Mouse (Mus musculus) intestine, embryonic 16.5 days (tissue): ENCODE data around the gene Nek1. TPM values are rescaled to one million over a fixed set of nuclear protein-coding genes. Genes with fewer than 3 reads are reported as not detected.

Source experiments
- ATAC-seq: fragments of 200-750 bp; cut with Nextera tagmentation; 2 replicates; pipeline ENCODE4 v1.8.0; 2017; ENCODE audit warnings: moderate TSS enrichment, moderate library complexity
- H3K27ac ChIP-seq: fragments of 300-500 bp; sonication (generic); 2 replicates; pipeline ENCODE4 v1.5.1; 2014; ENCODE audit warnings: mild to moderate bottlenecking, low read length
- H3K27me3 ChIP-seq: fragments of 300-500 bp; sonication (generic); replicated peaks from 2 replicates; pipeline ENCODE4 v1.6.1; 2014; ENCODE audit warnings: low read length, control low read depth, mixed read lengths; ENCODE audit not compliant: control insufficient read depth, insufficient read depth
- H3K36me3 ChIP-seq: fragments of 300-500 bp; sonication (generic); 2 replicates; pipeline ENCODE4 v1.6.1; 2014; ENCODE audit warnings: low read length, control low read depth; ENCODE audit not compliant: control insufficient read depth, insufficient read depth
- H3K4me1 ChIP-seq: fragments of 300-500 bp; sonication (generic); 2 replicates; pipeline ENCODE4 v1.6.1; 2014; ENCODE audit warnings: low read length, control low read depth, mixed read lengths; ENCODE audit not compliant: control insufficient read depth, insufficient read depth
- H3K4me2 ChIP-seq: fragments of 300-500 bp; sonication (generic); 2 replicates; pipeline ENCODE4 v1.6.1; 2014; ENCODE audit warnings: low read depth, low read length, control low read depth
- H3K4me3 ChIP-seq: fragments of 300-500 bp; sonication (generic); 2 replicates; pipeline ENCODE4 v1.5.1; 2014; ENCODE audit warnings: mild to moderate bottlenecking, low read length
- H3K9ac ChIP-seq: fragments of 300-500 bp; sonication (generic); 2 replicates; pipeline ENCODE4 v1.6.1; 2014; ENCODE audit warnings: low read depth, low read length
- H3K9me3 ChIP-seq: fragments of 300-500 bp; sonication (generic); 2 replicates; pipeline ENCODE4 v1.6.1; 2016; ENCODE audit warnings: low read length, control low read depth; ENCODE audit not compliant: control insufficient read depth
- WGBS: fragments of 180-500 bp; shearing (Covaris S2); extraction: QIAGEN DNeasy Blood & Tissue Kit; methylation state at CpG from one replicate; pipeline ENCODE4 v1.1.7; 2014; 5-methylcytosine and 5-hydroxymethylcytosine counted together
- polyA plus RNA-seq: library from polyadenylated mRNA; unstranded; fragments of >200 nt; fragmentation: Nextera tagmentation; extraction: Ambion mirVana; gene quantifications from 2 replicates; pipeline ENCODE4 v1.2.1, GENCODE M21; 2015

Nek1 gene
- polyA plus RNA-seq, 1 experiment from 2014 or later = 17.1 TPM

DNA sequence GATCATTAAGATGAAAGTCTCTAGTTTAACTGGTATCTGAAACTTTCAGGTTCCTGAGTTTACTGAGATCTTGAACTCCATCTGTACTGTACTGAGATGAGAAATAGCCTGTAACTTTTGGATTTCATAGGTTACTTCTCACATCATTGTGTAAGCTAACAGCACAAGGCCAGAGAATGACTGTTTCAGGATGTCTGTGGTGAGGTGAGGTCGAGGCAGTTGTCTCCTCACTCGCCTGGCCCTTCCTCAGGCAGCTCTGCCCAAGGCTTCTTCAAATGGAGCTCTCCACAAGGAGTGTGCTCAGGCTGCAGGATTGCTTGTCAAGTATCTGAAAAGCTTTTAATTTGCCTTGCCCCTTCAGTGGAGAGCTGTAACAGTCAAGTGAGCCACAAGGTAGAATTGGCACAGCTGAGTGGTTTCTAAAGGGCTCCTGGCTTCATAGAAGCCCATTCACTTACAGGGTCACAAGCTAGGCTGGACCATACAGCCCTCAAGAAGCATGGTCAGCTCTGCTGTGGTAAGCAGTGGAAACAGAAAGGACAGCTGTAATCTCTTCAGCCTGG, 134.4 kb downstream of the Nek1 start:
- no peaks in the 10 kb centered on the region for H3K27me3 ChIP-seq
- no peak overlapping the region for H3K4me3 ChIP-seq
- no peak overlapping the region for H3K9ac ChIP-seq
- H3K9me3 ChIP-seq = no peaks in the 10 kb centered on the region
- WGBS = 80% methylated on average over 2 of the region's 2 CpGs
- no peak overlapping the region for H3K27ac ChIP-seq
- H3K4me2 ChIP-seq = no peak overlapping the region
- no peaks in the 10 kb centered on the region for H3K4me1 ChIP-seq
- ATAC-seq = no peak
- no peaks in the 10 kb centered on the region; the same call in 1 of the 2 replicates for H3K36me3 ChIP-seq

DNA sequence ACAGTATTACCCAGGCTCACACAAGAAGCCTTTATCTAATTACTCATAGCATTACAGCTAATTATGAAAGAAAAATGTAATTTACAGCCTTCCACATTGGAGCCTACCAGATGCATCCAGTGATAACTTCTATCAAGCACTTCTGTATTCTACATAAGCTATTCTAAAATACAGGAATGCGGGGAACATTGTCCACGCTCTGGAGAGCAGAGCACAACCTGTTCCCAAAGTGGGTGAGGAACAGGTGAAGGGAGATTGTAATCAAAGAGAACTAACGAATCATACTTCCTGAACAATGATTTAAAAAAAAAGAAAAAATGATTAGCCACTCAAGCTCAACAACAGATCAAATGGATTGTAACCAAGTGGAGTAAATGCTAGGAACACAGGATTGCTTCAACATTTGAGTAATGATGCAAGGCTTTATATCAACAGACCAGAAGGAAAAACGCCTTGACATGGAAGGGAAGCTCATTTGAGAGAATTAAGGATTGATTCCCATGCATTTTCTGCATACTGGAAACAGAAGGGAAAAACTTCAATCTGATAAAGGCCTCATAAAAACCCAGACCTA, 139.7 kb downstream of the Nek1 start:
- Histone ChIP-seq H3K4me2 (no peak overlapping the region), H3K4me3 (no peak overlapping the region), H3K9me3 (no peaks in the 10 kb centered on the region), H3K4me1 (no peaks in the 10 kb centered on the region), H3K36me3 (no peaks in the 10 kb centered on the region), H3K27me3 (no peaks in the 10 kb centered on the region), H3K9ac (no peak overlapping the region), H3K27ac (no peak overlapping the region)
- ATAC-seq = no peak
- 87% methylated on average over 4 of the region's 4 CpGs for WGBS

DNA sequence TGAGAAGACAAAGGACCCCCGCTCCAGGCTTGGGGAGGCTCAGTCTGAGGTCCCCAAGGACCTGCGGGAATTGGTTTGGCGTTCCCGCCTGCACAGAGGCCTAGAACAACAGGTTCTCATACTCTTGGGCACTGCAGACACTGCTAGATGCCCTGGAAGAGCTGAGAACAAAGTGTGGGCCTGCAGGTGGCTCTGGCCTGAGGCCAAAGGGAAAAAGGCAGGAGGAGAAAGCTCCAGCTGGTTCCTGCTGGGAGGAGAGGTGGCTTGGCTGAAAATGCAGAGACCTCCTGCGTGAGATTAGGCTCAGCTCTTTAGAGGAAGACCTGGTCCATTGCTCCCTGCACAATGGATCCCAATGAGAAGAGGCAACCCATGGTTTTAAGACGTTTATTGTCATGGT, 148.9 kb downstream of the Nek1 start:
- no peak overlapping the region for H3K4me3 ChIP-seq
- no peak overlapping the region for H3K4me2 ChIP-seq
- peaks cover 6% of the 10 kb centered on the region; the same call in 1 of the 2 replicates for H3K4me1 ChIP-seq
- no peaks in the 10 kb centered on the region for H3K9me3 ChIP-seq
- no peaks in the 10 kb centered on the region for H3K27me3 ChIP-seq
- H3K36me3 ChIP-seq = no peaks in the 10 kb centered on the region
- H3K9ac ChIP-seq = no peak overlapping the region
- ATAC-seq = peak; percentile 72
- WGBS = 74% methylated on average over 6 of the region's 6 CpGs
- H3K27ac ChIP-seq = peak overlapping the region; percentile 66

DNA sequence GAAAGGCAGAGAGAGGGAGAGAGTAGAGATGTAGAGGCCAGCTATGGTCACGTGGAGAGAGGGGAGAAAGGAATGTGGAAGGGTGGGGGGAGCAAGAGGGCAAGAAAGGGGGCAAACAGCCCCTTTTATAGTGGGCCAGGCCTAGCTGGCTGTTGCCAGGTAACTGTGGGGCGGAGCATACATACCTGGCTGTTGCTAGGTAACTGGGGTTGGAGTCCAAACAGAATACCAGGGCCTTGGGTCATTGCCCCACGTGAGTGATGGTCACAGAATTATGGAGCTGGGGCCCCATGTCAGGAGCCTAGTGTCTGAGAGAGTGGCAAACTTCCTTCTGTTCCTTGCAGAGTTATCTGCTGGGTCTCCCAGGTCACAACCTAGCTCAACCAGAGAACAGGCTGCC, 149.3 kb downstream of the Nek1 start:
- no peak overlapping the region for H3K4me3 ChIP-seq
- H3K9me3 ChIP-seq = no peaks in the 10 kb centered on the region
- ATAC-seq = peak; percentile 99
- WGBS = 35% methylated on average over 3 of the region's 3 CpGs
- H3K36me3 ChIP-seq = no peaks in the 10 kb centered on the region
- no peak overlapping the region for H3K9ac ChIP-seq
- no peak overlapping the region for H3K4me2 ChIP-seq
- no peaks in the 10 kb centered on the region for H3K27me3 ChIP-seq
- peaks cover 6% of the 10 kb centered on the region; the same call in 1 of the 2 replicates for H3K4me1 ChIP-seq
- peak overlapping the region; percentile 77 for H3K27ac ChIP-seq

DNA sequence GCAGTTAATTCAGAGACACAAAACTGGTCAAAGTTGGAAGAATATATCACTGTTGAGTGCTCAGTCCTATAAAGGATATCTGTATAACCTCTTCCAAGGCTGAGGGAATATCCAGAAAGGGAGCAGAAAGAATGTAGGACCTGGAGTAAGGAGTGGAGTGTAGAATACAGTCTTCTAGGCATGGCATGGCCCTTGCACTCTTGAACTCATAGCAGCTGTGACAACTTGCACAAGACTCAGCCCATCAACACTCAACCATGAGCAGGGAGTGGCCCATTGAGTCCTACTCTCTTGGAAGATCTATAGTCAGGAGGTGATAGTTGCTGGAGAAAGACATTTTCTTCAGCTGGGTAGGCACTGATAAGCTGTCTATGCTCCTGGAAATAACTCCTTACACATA, 149.8 kb downstream of the Nek1 start:
- peak; percentile 79 for ATAC-seq
- peak overlapping the region; percentile 77 for H3K27ac ChIP-seq

DNA sequence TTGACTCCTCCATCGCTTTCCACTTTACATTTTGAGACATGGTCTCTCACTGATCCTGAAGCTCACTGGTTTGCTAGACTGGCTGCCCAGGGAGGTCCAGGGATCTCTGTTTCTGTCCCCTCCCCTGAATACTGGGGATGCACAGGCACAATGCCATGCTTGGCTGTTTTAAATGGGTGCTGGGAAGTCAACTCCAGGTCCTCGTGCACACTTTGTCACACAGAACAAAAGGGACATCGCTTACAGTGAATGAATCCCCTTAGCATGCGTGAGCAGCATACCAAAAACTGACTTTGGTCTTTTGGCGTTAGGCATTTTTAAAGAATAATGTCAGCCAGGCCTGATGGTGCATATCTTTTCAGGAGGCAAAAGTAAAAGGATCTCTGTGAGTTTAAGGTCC, 155.7 kb downstream of the Nek1 start:
- no peak overlapping the region for H3K4me3 ChIP-seq
- no peaks in the 10 kb centered on the region for H3K36me3 ChIP-seq
- no peaks in the 10 kb centered on the region for H3K9me3 ChIP-seq
- 87% methylated on average over 5 of the region's 5 CpGs for WGBS
- no peak overlapping the region for H3K27ac ChIP-seq
- no peaks in the 10 kb centered on the region for H3K27me3 ChIP-seq
- H3K4me1 ChIP-seq = no peaks in the 10 kb centered on the region
- H3K4me2 ChIP-seq = no peak overlapping the region
- no peak for ATAC-seq
- H3K9ac ChIP-seq = no peak overlapping the region

More for the DNA sequence above, 149.8 kb downstream of the Nek1 start:
- Histone ChIP-seq H3K4me1 (peaks cover 6% of the 10 kb centered on the region; the same call in 1 of the 2 replicates), H3K4me3 (no peak overlapping the region), H3K36me3 (no peaks in the 10 kb centered on the region), H3K9ac (no peak overlapping the region), H3K4me2 (no peak overlapping the region), H3K9me3 (no peaks in the 10 kb centered on the region), H3K27me3 (no peaks in the 10 kb centered on the region)

DNA sequence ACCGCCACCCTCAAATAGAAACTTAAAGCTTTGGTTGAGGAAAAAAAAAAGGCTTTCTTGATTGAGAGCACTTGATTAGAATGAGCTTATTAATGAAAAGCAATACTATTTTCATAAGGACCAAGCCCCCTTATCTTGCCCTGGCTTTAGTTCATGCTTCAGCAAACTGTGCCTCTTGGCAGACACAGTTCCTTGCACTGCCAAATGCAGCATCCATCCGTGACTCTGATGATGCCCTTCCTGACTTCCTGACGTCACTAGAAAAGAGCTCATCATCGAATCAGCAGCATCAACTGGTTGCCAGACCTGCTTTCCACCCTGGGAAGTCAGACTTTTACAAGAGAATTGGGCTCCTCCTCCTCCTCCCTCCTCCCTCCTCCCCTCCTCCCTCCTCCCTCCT, 157.6 kb downstream of the Nek1 start:
- Histone ChIP-seq H3K4me1 (no peaks in the 10 kb centered on the region), H3K27me3 (no peaks in the 10 kb centered on the region), H3K27ac (no peak overlapping the region), H3K9ac (no peak overlapping the region), H3K4me2 (no peak overlapping the region), H3K36me3 (no peaks in the 10 kb centered on the region), H3K4me3 (no peak overlapping the region), H3K9me3 (no peaks in the 10 kb centered on the region)
- WGBS = 71% methylated on average over 4 of the region's 4 CpGs
- ATAC-seq = no peak

DNA sequence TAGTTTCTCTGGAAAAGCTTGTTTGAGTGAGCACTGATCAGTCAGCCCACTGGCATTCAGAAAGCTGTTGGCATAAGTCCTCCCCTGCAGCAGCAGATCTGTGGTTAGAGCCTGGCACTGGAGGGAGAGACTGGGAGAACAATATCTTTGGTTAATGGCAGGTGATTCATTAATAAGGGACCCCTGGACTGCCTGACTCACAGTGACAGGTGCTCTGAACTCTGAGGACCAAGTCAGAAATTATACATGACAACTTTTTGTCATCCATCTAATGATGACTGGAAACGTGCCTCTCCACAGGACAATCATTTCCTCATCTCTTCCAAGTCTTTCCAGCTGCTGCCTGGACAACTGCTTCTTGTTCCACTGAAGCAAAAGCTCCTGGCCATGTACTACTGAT, 163.4 kb downstream of the Nek1 start:
- WGBS = 47% methylated on average over 1 of the region's 1 CpGs
- no peaks in the 10 kb centered on the region for H3K27me3 ChIP-seq
- H3K4me2 ChIP-seq = no peak overlapping the region
- no peaks in the 10 kb centered on the region for H3K36me3 ChIP-seq
- H3K9ac ChIP-seq = no peak overlapping the region
- H3K4me1 ChIP-seq = no peaks in the 10 kb centered on the region
- H3K27ac ChIP-seq = no peak overlapping the region
- H3K9me3 ChIP-seq = no peaks in the 10 kb centered on the region
- H3K4me3 ChIP-seq = no peak overlapping the region
- no peak for ATAC-seq

DNA sequence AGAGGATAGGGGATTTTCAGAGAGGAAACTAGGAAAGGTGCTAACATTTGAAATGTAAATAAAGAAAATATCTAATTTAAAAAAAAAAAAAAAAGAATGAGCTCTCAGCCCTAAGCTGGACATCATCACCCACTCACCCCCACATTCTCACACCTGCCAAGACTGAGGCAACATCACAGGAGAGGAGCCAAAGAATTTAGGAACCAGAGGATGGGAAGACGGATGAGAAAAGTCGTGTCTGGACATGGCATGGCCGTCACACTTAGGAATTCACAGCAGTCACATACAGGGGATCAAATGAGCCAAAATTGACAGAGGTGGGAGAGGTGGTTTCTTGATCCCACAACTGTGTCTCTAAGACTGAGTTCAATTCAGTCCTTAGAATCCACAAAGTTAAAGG, 165.5 kb downstream of the Nek1 start:
- Histone ChIP-seq H3K4me3 (no peak overlapping the region), H3K27ac (no peak overlapping the region), H3K9ac (no peak overlapping the region), H3K27me3 (no peaks in the 10 kb centered on the region), H3K4me2 (no peak overlapping the region), H3K4me1 (no peaks in the 10 kb centered on the region), H3K9me3 (no peaks in the 10 kb centered on the region), H3K36me3 (no peaks in the 10 kb centered on the region)
- 82% methylated on average over 3 of the region's 3 CpGs for WGBS
- ATAC-seq = no peak
